Mouse (Mus musculus): ENCODE data around the gene Mios. TPM values are rescaled to one million over a fixed set of nuclear protein-coding genes. Genes with fewer than 3 reads are reported as not detected.

Gene Mios
- 10 to 100 TPM; 12.4 to 13.5 TPM for total RNA-seq (2021)
- long read RNA-seq, experiment 1, transcript Mios-201 (12 exons, 3,710 nt): major isoform, 13 of 16 reads
- long read RNA-seq, experiment 1, partial matches to known transcripts: 1 of 16 reads
- long read RNA-seq, experiment 1, other reads (novel, unspliced or antisense): 2 of 16 reads
- long read RNA-seq, experiment 2, transcript Mios-201 (12 exons, 3,710 nt): major isoform, 42 of 52 reads
- long read RNA-seq, experiment 2, partial matches to known transcripts: 4 of 52 reads
- long read RNA-seq, experiment 2, other reads (novel, unspliced or antisense): 6 of 52 reads

GRCm38 (mm10) chr6:8209047-8209865 is at the start of gene Mios:
TSS of gene Mios (plus strand) at chr6:8209222.
- peak; percentile 83 to 87 for DNase-seq (ENCODE audit: low spot score in 2 of 2)

DNA sequence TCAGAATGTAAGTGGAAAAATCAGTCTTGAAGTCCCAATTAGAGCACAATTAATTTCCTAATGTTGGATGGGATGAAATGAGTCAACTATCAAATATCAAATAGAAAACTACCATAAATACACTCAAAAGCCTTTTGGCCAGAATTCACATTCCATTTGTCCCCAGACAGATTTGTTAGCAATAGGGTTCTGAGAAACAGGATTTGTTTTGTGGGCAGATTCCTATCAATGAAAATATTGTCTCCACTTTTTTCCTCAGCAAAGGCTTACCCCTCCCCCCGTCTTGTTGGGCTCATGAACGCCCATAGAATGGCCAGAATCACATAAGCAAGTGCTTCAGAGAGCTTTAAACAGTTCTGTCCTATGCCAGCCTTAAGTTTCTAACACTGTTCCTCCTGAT is 49.0 kb upstream of the Mios start:
- DNase-seq (ENCODE audit: low spot score in 2 of 2): no peak

DNA sequence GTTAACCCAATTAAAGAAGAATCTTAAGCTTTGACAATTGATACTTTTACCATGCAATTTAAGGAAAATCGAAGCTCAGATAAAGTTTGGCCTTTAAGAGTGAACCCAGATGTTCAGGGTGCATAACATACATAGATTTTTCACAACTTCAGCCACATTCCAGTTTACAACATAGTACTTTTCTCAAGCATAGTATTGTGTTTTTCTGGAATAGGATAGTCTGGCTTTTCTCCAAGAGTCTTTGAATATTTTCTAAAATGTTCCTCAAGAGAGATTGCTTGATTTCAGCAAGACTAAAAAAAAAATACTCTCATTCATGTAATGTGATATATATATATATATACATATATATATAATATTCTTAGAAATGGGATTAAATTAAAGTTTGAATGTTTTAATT is 44.3 kb upstream of the Mios start:
- DNase-seq (ENCODE audit: low spot score in 2 of 2): no peak

GRCm38 (mm10) chr6:8172101-8172500 is 36.9 kb upstream of the Mios start:
- DNase-seq (ENCODE audit: low spot score in 2 of 2): no peak

- no peak for DNase-seq (ENCODE audit: low spot score in 2 of 2)
Measured at GRCm38 (mm10) chr6:8174062-8174461, 35.0 kb upstream of the Mios start.

- DNase-seq (ENCODE audit: low spot score in 2 of 2): no peak
Measured at GRCm38 (mm10) chr6:8175346-8175745, 33.7 kb upstream of the Mios start.

GRCm38 (mm10) chr6:8176116-8176515 is 32.9 kb upstream of the Mios start:
- DNase-seq (ENCODE audit: low spot score in 2 of 2): no peak

- DNase-seq (ENCODE audit: low spot score in 2 of 2): no peak
Measured at GRCm38 (mm10) chr6:8178397-8178941, 30.6 kb upstream of the Mios start.

DNA sequence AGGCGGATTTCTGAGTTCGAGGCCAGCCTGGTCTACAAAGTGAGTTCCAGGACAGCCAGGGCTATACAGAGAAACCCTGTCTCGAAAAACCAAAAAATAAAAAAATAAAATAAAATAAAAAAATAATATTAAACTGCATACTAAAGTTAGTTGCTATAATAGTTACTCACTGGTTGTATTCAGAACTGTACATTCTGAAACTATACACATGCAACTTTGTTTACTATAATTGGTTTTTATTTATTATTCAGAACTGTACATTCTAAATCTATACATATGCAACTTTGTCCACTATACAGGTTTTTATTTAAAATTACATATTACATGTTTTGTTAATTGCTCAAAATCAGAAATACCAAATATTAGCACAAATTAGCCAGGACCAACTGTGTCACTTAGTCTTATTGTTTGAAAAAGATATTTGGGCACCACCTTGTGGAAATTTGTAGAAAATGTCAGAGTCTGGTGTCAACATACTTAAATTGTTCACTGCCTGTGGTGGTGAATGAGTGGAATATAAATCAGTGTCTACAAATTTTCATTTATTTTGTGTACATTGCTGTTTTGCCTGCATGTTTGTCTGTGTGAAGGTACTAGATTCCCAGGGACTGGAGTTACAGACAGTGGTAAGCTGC is 20.3 kb upstream of the Mios start:
- no peak for DNase-seq (ENCODE audit: low spot score in 2 of 2)

- DNase-seq (ENCODE audit: low spot score in 2 of 2): no peak
Measured at GRCm38 (mm10) chr6:8189917-8190316, 19.1 kb upstream of the Mios start.

DNA sequence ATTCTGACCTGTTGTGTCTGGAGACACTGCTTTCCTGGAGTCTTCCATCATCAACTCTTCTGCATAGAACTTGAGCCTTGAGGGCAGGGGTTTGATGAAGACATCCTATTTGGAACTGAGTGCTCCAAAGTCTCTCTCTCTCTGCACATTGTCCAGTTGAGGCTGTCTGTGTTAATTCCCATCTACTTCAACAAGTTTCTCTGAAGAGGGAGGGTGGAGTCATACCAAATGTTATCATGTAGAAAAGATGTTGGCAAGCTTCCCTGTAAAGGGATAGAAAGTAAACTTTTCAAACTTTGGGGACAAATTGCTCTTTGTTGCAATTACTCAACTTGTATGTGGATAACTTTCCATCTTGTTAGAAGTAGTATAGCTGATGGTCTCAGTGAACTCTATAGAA is 16.5 kb upstream of the Mios start, which contains the start of gene Col28a1:
Gene Col28a1 (minus strand): TSS at position 101 of the 400 bp plus-strand sequence.
- no peak for DNase-seq (ENCODE audit: low spot score in 2 of 2)

DNA sequence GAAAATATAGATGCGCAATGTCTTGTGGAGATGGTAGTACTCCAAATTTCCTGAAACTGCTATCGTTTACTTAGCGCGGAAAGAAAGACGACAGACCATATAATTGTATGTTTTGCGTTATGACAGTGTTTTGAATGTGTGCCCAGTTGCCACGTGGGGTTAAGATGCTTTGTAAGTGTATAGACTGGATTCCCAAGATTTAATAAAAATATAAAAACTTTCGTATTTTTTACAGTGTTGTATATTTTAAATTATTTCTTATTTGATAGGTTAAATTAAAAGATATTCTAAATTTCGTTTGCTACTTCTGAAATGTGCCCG is 804 bp downstream of the Mios start:
- no peak for DNase-seq (ENCODE audit: low spot score in 2 of 2)

GRCm38 (mm10) chr6:8210661-8211060 is 1.6 kb downstream of the Mios start:
- no peak for DNase-seq (ENCODE audit: low spot score in 2 of 2)

DNA sequence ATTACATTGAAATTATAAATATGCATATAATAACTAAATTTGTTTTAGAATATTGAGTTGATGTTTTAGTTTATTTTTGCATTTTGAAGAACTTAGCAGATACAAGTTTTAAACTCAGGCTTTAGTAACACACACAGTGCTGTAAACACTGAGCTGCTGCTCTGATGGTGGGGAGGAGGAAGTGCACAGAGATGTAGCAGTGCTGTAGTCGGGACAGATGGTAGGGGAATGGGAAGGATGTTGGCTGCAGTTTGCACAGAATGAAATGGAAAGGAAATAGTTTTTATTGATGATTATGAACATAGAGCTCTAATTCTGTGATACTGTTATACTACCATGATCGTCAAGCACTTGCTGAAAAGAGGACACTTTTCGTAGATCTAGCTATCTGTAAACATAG is 18.0 kb downstream of the Mios start:
- no peak for DNase-seq (ENCODE audit: low spot score in 2 of 2)

GRCm38 (mm10) chr6:8228596-8228995 is 19.6 kb downstream of the Mios start:
- DNase-seq (ENCODE audit: low spot score in 2 of 2): no peak

- no peak for DNase-seq (ENCODE audit: low spot score in 2 of 2)
Measured at GRCm38 (mm10) chr6:8258316-8258715, 49.3 kb downstream of the Mios start.

DNA sequence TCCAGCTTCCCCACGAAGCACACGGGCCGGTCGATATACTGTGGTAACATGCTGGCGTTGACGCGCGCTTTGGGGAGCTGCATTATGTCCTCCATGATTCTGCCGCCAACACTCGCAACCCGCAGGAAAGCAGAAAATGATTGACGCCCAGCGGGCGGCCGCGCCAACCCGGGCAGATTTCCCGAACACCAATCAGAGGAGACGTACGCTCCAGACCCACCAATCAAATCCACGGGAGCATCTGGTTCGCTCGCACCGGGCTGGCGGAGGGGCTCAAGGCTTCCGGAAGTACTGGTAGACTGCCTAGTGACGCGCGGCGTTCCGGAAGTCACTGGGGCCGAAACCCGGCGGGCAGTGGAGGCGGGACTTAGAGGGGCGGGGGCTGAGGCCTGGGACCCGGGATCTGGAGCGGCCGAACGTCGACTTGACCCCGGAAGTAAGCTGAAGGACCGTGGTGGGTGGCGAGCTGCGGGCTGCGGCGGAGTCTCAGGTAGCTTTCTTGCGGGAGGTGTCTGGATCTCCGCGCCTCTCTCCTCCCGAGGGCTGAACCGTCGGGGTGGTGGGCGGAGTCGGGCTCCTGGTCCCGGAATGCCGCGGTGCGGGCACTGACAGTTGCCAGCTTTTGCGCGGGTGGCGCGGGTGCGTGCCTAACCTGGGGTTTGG is 50.1 kb downstream of the Mios start, which contains the start of the genes Rpa3, Umad1 and Gm45062:
Gene Rpa3 (minus strand): TSS at position 170 of the 663 bp plus-strand sequence.
Gene Umad1 (plus strand): TSS at position 285 of the 663 bp plus-strand sequence.
Gene Gm45062 (plus strand): TSS at position 447 of the 663 bp plus-strand sequence.
- peak; percentile 89 to 93 for DNase-seq (ENCODE audit: low spot score in 2 of 2)

DNA sequence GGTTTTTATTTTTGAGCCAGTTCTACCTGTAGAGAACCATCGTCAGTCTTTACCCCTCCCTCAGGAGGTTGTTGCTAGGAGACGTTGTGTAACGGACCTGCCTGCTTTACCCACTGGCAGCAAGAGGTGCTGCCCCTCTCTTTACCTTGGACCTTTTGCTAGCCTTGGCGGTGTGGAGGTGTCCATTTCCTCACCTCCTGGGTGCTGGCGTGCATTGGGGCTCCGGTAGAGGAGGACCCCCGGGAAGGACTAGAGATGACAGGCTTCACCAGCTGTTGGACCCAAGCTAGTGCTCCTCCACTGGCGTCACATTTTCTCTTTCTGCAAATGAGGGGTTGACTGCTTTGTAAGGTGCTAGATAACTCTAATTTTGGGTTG is 50.6 kb downstream of the Mios start:
- DNase-seq (ENCODE audit: low spot score in 2 of 2): peak in 1 of 2 experiments; percentile 33

DNA sequence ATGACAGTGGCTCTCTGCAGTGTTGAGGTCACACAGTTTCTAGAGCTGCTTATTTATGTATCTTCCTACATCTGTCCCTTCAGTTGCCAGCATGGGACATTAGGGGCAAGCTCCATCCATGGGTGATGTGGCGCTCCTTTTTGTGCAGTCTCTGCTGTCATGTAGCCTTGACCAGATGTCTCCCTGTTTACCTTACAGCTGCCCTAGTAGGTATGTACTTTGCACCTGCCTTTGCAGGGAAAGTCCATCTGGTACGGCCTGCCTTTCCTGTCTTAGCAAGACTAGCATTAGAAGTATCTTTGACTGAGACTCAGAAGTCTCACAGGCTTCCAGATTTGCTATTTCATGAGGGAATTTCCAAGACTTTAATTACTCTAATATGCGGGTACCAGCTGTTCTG is 62.0 kb downstream of the Mios start:
- DNase-seq (ENCODE audit: low spot score in 2 of 2): no peak

- DNase-seq (ENCODE audit: low spot score in 2 of 2): peak; percentile 39 to 43
Measured at GRCm38 (mm10) chr6:8274387-8275054, 65.5 kb downstream of the Mios start.
